Mouse (Mus musculus) gastrocnemius, adult 2 months (tissue): ENCODE results near the gene Prkar1b. TPM values are rescaled to one million over a fixed set of nuclear protein-coding genes. Genes with fewer than 3 reads are reported as not detected.

Experiments
- DNase-seq: peaks from one replicate; pipeline ENCODE4 v3.0.0; 2022
- H3K27ac ChIP-seq: fragments of 200-600 bp; 2 replicates; pipeline ENCODE4 v1.8.1; 2022; ENCODE audit warnings: mild to moderate bottlenecking
- H3K4me3 ChIP-seq: fragments of 200-600 bp; 2 replicates; pipeline ENCODE4 v1.8.1; 2022; ENCODE audit warnings: mild to moderate bottlenecking, moderate library complexity
- CTCF ChIP-seq: fragments of 200-600 bp; IDR thresholded peaks from 2 replicates; pipeline ENCODE4 v1.8.1; 2022; ENCODE audit warnings: antibody characterized with exemption, mild to moderate bottlenecking, moderate library complexity
- intact Hi-C: fragments of 180-260 bp; cut with DNase I; formaldehyde crosslinking; loops from one replicate; pipeline ENCODE4 v1.15.1; 2025
- total RNA-seq, 2 experiments: library from RNA; stranded (reverse); gene quantifications; 2 replicates each; pipeline ENCODE4 v1.2.3; 2021

Prkar1b gene
- total RNA-seq, 2 experiments from 2014 or later: 0.59 to 1.4 TPM

DNA sequence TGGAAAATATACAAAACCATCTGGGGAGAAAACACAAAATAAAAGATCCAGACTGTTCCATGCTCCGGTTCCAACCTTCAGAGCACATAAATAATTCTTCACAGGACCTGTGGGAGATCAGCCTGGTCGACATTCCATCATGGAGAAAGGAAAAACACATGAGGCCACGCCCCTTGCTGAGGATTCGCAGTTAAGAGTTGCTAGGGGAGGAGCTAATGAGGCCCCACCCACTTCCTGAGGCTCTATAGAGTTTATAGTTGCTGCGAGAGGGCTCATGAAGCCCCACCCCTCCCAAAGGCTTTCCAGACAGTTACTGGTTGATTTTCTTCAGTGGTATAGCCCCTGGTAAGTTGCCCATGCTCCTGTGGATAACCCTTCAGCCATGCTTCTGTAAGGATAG, 85.2 kb downstream of the Prkar1b start:
- no peak for TF ChIP-seq CTCF
- peak; percentile 44 for DNase-seq
- no peak overlapping the region for H3K4me3 ChIP-seq
- intact Hi-C loops: loop anchor here (5.0 kb wide), 1 partner anchor 57 kb away; no protein-coding TSS in a partner anchor
- H3K27ac ChIP-seq: peak overlapping the region; percentile 48

DNA sequence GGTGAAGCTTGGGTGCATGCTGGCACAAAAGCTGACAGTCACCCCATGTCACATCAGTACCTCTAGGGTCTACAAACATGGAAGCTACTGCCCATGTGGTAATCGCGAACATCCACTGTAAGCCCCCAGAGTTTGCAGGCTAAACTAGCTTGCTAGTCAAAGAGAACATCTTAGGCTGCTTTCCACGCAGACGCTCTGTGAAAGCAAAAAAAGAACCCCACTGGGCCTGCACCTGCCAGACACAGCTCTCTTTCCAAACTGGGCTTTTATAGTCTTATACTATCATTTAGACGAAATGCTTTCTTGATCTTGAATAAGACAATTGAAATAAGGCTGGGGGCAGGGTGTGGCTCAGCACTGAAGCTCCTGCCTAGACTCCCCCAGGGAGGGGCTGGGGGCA, 88.1 kb downstream of the Prkar1b start:
- no peak for DNase-seq
- H3K27ac ChIP-seq: no peak overlapping the region
- no peak for TF ChIP-seq CTCF
- intact Hi-C loops: loop anchor here (5.0 kb wide), 1 partner anchor 54 kb away; no protein-coding TSS in a partner anchor
- no peak overlapping the region for H3K4me3 ChIP-seq

DNA sequence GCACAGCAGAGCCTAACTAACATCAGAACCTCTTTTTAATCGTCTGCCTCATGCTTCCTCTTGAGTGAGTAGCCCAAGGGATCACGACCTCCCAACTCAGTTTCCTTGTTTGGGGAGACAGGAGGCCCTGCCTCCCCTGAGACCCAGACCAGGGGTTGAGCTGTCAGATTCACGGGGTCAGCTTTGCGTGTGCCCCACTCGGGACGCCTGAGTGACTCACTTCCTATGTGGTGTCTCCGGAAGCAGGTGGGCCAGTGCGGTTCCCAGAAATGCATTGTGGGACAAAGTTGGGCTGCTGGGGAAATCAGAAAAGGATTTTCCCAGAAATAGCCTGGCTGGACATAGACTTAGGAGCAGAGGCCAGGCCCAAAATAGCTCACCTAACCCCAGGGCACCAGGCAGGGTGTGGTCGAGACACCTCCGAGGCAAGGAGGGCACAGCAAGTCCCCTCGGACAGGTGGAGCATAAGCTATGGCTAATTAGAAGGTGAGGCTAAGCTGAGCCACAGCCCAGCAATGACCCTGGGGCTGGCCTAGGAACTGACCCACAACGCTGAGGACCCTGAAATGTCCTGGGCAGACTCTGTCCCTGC, 89.2 kb downstream of the Prkar1b start:
- DNase-seq: peak; percentile 64
- Histone ChIP-seq H3K27ac (peak overlapping the region; percentile 78), H3K4me3 (peak overlapping the region; percentile 30; the same call in 1 of the 2 replicates)
- intact Hi-C loops: loop anchor here (5.0 kb wide), 1 partner anchor 53 kb away; no protein-coding TSS in a partner anchor
- no peak for TF ChIP-seq CTCF

DNA sequence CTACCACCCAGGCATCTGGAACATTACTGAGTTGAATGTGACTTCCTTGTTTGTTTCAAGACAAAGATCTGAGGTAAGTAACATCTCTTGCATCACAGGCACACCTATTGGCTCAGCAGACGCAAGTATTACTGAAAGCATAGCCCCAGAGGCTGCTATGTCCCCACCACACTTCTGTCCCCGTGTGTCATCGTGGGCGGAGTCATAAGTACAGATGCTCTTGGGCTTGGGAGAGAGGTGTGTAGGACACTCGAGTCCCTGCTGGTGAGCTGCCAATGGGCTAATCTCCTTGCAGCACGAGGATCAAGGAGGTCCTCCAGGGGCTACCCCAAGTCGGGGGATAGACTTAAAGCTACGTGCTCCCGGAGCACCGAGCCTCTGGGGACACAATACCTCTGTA, 96.6 kb downstream of the Prkar1b start:
- no peak overlapping the region for H3K27ac ChIP-seq
- intact Hi-C loops: no loop called here
- no peak for TF ChIP-seq CTCF
- H3K4me3 ChIP-seq: no peak overlapping the region
- no peak for DNase-seq

DNA sequence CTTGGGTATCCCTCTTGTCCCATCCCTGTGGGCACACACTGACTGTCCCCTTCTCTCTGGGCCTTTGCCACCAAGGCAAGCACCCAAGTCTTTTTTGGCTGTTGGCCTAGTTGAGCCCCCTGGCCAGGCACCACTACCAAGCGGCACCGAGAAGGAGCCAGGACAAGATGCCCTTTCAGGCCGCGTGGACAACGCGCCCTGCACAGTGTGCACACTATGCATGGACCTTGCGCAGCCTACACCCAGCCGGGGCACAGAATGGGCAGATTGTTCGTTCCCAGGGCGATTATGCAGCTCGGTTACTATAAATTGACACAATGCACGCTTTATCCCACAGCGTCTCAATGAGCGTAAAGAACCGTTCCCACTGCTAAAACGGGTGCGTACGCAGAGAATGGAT, 98.5 kb downstream of the Prkar1b start:
- no peak for TF ChIP-seq CTCF
- DNase-seq: no peak
- intact Hi-C loops: no loop called here
- H3K4me3 ChIP-seq: no peak overlapping the region
- no peak overlapping the region for H3K27ac ChIP-seq

DNA sequence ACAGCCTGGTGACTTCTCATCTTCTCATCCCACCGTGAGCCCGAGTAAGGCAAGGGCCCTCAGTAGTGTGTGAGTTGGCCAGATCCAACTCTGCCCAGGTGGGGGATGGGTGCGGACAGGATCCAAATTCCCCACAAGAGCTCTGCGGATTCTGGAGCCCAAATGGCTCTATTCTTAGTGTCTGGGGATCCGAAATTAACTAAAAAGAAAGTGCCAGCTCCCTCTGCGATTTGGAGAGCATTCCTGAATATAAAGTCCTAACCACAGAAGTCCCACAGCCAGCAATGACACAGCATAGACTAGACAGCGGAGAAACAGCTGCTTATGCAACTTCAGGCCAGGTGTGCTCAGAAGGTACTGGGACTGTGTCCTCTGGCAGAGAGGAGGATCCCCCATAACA, 100.4 kb downstream of the Prkar1b start:
- no peak for DNase-seq
- H3K4me3 ChIP-seq: no peak overlapping the region
- no peak for TF ChIP-seq CTCF
- H3K27ac ChIP-seq: no peak overlapping the region
- intact Hi-C loops: no loop called here

DNA sequence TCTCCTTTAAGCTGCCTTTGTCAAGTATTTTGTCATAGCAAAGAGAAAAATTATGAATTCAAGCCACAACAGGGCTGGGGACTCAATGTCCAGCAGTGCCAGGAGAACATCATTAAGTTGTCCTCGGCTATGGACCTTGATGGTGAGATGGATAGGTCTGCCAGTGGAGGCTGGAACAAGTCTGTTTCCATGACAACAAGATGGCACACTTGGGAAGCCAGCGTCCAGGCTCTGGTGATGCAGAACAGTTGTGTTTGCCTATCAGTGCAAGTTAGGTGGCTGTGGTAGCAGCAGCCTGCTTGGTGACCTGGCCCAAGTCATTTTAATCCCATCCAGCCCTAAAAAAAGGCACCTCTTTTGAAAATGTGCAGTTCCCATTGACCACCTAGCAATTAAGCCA, 102.6 kb downstream of the Prkar1b start:
- intact Hi-C loops: no loop called here
- Histone ChIP-seq H3K27ac (no peak overlapping the region), H3K4me3 (no peak overlapping the region)
- TF ChIP-seq CTCF: no peak
- DNase-seq: no peak

DNA sequence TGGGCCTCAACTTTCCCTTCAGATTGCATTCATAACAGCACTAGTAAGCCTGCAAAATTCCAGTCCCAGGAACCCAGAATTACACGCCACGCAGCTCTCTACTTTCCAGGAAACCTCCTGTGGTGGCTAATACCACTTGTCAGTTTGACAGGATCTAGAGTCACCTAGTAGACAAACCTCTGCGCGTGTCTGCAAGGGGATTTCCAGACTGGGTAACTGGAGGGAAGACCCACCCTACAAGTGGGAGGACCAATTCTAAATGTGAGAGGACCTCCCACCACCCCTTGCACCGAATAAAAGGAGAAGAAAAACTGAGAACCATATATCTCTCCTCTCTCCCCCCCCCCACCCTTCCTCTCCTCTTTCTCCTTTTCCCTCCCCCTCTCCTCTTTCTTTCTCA, 103.2 kb downstream of the Prkar1b start:
- no peak for DNase-seq
- H3K4me3 ChIP-seq: no peak overlapping the region
- H3K27ac ChIP-seq: no peak overlapping the region
- intact Hi-C loops: no loop called here
- no peak for TF ChIP-seq CTCF

DNA sequence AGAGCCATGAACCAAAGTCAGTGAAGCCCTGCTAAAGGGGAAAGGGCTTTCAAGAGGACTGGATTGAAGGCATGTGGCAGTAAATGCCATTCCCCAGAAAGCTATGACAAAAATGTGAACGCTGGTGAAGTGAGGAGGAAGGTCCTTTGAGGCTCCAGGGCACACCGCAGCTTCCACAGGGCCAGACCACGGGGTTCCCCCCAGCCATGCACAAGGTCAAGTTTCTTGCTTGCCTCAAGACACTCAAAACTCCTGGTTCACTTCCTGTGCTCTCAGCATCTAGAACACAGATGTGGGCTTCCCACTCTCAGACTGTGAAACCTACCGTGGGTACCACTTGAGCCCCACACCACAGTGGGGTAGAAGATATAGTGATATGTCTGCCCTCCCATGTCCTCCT, 106.3 kb downstream of the Prkar1b start:
- intact Hi-C loops: no loop called here
- Histone ChIP-seq H3K27ac (no peak overlapping the region), H3K4me3 (no peak overlapping the region)
- no peak for DNase-seq
- no peak for TF ChIP-seq CTCF

DNA sequence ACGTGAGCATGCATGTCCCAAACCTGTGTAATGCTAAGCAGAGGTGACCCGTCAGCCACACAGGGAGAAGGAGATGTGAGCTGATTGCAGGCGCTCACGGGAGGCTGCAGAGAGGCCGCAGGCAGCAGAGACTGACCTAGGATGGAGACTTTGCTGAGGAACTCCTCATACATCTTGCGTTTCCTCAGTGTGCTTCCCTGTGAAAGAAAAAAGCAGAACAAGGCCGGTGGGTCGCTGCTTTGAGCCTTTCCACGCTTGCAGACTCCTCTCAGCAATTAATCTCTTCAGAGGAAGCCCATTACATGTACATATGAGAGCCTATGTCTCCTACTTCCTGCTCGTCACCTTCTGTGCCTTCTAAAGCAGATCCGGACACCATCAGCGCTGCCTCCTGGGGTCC, 107.5 kb downstream of the Prkar1b start:
- intact Hi-C loops: no loop called here
- TF ChIP-seq CTCF: no peak

DNA sequence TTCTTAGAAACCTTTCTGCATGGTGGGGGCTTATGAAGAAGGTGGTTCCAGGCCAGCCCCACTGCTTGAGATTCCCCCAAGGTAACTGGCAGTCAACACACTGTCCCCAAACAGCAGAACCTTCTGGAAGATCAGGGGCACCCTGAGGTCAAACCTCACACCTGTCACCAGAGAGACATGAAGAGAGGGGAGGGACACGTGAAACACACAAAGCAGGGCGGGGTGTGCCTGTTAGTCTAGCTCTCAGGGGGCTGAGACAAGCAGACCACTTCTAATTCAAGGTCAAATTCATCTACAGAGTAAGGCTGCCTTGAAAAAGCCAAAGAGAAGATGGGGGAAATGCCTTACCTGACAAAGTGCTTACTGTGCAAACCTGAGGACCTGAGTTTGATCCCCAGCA, 114.6 kb downstream of the Prkar1b start:
- no peak overlapping the region for H3K27ac ChIP-seq
- DNase-seq: no peak
- H3K4me3 ChIP-seq: no peak overlapping the region
- intact Hi-C loops: no loop called here
- TF ChIP-seq CTCF: no peak

More for the DNA sequence above, 107.5 kb downstream of the Prkar1b start:
- DNase-seq: no peak
- Histone ChIP-seq H3K4me3 (no peak overlapping the region), H3K27ac (no peak overlapping the region)

DNA sequence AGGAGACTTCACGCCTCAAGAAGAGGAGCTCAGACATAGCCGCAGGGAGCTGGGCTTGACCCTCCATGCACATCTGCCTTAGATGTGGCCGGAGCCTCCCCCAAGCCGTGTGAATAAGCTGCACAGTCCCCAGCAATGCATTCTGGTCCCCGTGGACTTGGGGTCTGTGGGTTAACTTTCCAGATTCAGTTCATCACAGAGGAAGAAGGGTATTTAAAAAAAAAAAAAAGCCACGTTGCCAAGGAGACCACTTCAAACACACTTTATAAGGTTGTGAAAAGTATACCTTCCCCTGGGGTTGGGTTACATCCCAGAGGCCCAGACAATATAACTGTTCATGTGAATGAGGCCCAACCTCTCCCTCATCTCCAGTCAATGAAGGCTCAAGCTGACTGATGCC, 115.1 kb downstream of the Prkar1b start:
- no peak overlapping the region for H3K4me3 ChIP-seq
- DNase-seq: no peak
- H3K27ac ChIP-seq: no peak overlapping the region
- no peak for TF ChIP-seq CTCF
- intact Hi-C loops: no loop called here

DNA sequence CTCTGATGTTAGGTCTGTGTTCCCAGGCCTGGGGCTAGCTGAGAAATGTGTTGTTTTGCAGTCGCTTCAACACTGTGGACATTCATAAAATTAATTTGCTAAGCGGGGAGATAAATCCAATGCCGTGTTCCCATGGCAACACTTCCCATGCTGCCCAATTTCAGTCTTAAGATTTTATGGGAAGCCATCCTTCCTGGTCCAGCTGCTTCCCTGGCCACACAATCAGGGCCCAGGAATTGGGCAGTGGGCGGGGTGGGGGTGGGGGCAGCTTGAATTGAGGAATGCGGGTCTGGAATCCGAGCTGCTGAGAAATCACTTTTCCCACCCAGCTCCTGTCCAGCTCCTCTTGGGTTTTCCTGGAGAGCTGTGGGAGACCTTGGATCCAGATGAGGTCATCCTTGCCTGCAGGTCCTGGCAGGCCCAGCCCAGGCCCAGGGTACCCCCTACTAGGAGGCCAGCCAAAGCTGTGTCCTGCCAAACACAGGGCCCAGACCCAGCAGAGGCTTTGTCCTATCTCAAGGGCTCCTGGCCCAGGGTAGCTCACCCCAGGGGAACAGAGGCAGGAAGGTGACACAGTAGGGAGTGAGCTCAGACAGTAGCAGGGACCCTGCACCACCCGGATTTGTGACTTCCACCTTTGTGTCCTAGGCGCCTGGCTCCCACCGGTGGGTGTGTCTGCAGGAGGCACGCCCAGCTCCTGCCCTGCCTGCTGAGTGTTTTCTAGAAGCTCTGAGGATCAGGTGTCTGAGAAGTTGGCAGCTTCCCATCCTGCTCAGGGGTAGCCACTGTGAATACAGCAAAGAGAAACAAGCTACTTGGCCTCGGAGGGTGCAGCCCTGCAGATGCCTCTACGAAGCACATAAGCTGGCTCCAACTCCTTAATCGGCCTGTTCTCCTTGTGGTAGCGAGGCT, 116.1 kb downstream of the Prkar1b start:
- Histone ChIP-seq H3K4me3 (peak overlapping the region; percentile 25; the same call in 1 of the 2 replicates), H3K27ac (peak overlapping the region; percentile 71)
- peak; percentile 79 for DNase-seq
- intact Hi-C loops: no loop called here
- TF ChIP-seq CTCF: no peak
